Mouse (Mus musculus) CD8-positive naive resting alpha-beta T cell, adult 57 days (primary cell): ENCODE measurements around the gene Smtnl2. TPM values are rescaled to one million over a fixed set of nuclear protein-coding genes. Genes with fewer than 3 reads are reported as not detected.

Experiments
- total RNA-seq: library from RNA; stranded (reverse); gene quantifications from one replicate; pipeline ENCODE4 v1.2.4, GENCODE M21; 2023

The Smtnl2 gene
- total RNA-seq: 0.24 TPM

GRCm38 (mm10) chr11:72411093-72411921 is at the start of gene Smtnl2:
Smtnl2 (minus strand) TSS chr11:72411713.

DNA sequence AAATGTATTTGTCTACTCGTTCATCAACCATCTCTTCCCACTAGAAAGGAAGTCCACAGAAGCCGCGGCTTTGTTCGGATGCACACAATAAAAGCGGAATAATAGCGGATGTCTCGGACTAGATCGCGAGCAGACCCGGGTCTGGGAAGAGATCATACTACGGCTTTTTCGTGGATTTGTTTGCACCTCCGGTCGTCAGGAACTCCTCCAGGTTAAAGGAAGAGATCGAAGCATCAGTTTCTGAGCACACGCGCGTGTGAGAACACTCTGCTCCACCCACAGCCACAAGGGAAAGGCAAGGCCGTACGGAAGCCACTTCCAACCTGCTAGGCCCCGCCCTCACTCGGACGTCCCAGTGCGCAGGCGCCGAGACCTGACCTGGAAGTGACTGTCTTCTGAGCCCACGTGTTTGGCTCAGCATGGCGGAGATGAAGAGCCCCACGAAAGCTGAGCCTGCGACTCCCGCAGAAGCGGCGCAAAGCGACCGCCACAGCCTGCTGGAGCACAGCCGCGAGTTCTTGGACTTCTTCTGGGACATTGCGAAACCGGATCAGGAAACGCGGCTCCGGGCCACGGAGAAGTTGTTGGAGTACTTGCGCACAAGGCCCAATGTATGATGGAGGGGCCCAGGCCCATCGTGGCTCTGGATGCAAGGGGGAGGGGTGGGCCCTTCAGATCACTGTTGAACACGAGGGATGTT is 29.6 kb upstream of the Smtnl2 start, which contains the start of gene Mybbp1a:
Mybbp1a (plus strand) TSS at position 391 of the 700 bp plus-strand sequence.

GRCm38 (mm10) chr11:72434963-72435693 is 23.6 kb upstream of the Smtnl2 start, which contains the start of gene Ggt6:
Ggt6 (plus strand) TSS chr11:72435526.

DNA sequence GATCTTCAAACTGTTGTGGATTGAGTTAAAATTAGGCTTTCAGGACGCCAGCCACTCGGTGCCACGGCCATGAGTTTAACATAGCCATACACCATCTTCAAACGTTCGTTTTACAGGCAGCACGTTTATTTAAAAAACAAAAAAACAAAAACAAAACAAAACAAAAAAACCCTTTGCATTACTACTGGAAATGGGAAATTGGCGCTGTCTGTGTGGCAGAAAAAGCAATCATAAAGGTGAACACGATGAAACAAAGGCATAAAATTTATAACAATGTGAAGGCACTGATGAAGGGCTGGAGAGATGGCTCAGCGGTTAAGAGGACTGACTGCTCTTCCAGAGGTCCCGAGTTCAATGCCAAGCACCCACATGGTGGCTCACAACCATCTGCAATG is 49.2 kb downstream of the Smtnl2 start, which contains the start of gene Tekt1:
Tekt1 (minus strand) TSS at position 96 of the 395 bp plus-strand sequence.

Other genes with a start within 250 kb of the Smtnl2 start
- 1.9 TPM for gene Gm43951, start 204.9 kb downstream of the Smtnl2 start, total RNA-seq
- 17.2 TPM for gene 4933427D14Rik, start 204.3 kb downstream of the Smtnl2 start, total RNA-seq
- gene Txndc17, start 204.2 kb downstream of the Smtnl2 start, total RNA-seq: 23.3 TPM
- gene Med31, start 196.1 kb downstream of the Smtnl2 start, total RNA-seq: 24.3 TPM
- gene Slc13a5, start 144.5 kb downstream of the Smtnl2 start, total RNA-seq: not detected
- 52.1 TPM for gene Xaf1, start 110.1 kb downstream of the Smtnl2 start, total RNA-seq
- 0.31 TPM for gene Fbxo39, start 97.3 kb downstream of the Smtnl2 start, total RNA-seq
- gene Tekt1, start 49.3 kb downstream of the Smtnl2 start, total RNA-seq: not detected
- gene Ggt6, start 23.8 kb upstream of the Smtnl2 start, total RNA-seq: not detected
- 168 TPM for gene Mybbp1a, start 29.6 kb upstream of the Smtnl2 start, total RNA-seq
- gene Spns2, start 78.2 kb upstream of the Smtnl2 start, total RNA-seq: 2.9 TPM
- gene Spns3, start 138.8 kb upstream of the Smtnl2 start, total RNA-seq: 3.0 TPM
- gene Ube2g1, start 195.6 kb upstream of the Smtnl2 start, total RNA-seq: 34.3 TPM